ENCODE assay signal across 9 mouse cellular contexts in the genomic region with DNA sequence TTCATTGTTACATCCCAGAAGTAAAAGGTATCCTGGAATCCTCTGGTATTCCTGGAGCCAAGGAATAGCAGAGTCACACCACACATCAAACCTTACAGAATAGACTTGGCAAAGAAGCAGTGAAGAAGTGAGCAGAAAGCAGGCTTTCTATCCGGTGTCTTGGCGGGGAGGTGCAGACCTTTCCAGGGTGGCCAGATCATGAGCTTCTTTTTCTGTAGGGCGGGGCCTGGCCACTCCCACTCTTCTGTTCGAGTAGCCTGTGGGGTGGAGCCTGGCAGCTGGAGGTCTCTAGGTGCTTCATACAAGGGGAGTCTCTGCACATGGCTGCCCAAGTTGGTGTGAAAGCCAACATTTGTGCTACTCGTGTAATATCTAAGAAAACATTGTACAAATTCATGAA. TPM values are rescaled to one million over a fixed set of nuclear protein-coding genes. Genes with fewer than 3 reads are reported as not detected.
DNase-seq lines count a peak whose midpoint lies in the region; ATAC-seq lines count a peak whose summit lies in the region.
"Had no signal": no experiment of that assay in that cellular context is flagged by ENCODE, and none has a peak within 500 bp of the region (broad histone marks: within the 10 kb centered on the region; RNA-seq: fewer than 3 reads in every experiment).

No protein-coding gene starts in this region.

- no peak overlapping the region for H3K4me3 ChIP-seq in liver, embryonic 12.5 days
- H3K4me3 ChIP-seq: midbrain, embryonic 12.5 days had no signal

- H3K4me2 ChIP-seq in liver, embryonic 12.5 days, result peak overlapping the region; percentile 51
- H3K4me2 ChIP-seq: midbrain, embryonic 12.5 days had no signal

- peak; percentile 54 for ATAC-seq in liver, embryonic 12.5 days

- H3K4me1 ChIP-seq in liver, embryonic 12.5 days, result peaks cover 40% of the 10 kb centered on the region

- H3K27me3 ChIP-seq in liver, embryonic 12.5 days (replicated peaks), result no peaks in the 10 kb centered on the region

- DNase-seq in lung, adult 18-20 months, result peak; percentile 41 to 46
- no peak for DNase-seq in lung, postnatal 14 days
- peak; percentile 32 for DNase-seq in adrenal gland, postnatal 14 days
- peak; percentile 14 for DNase-seq in thymus, postnatal 0 days (ENCODE audit: low spot score)
- no peak for DNase-seq in frontal cortex, postnatal 10 days (ENCODE audit: low spot score in 2 of 2)
- DNase-seq in Muller cell, postnatal 12 days (ENCODE audit: inconsistent ontology term), result no peak

- peak overlapping the region; percentile 62; the same call in 1 of the 2 replicates for H3K27ac ChIP-seq in liver, embryonic 12.5 days
- H3K27ac ChIP-seq: kidney, postnatal 0 days; midbrain, embryonic 12.5 days had no signal

- no peaks in the 10 kb centered on the region for H3K9me3 ChIP-seq in liver, embryonic 12.5 days (replicated peaks)
- H3K9me3 ChIP-seq: midbrain, embryonic 12.5 days had no signal

- whole genome bisulfite sequencing in liver, embryonic 12.5 days (ENCODE audit: insufficient replicate concordance), result 9% methylated on average over 5 of the region's 5 CpGs

- H3K9ac ChIP-seq in liver, embryonic 12.5 days, result no peak overlapping the region
- H3K9ac ChIP-seq: midbrain, embryonic 12.5 days had no signal

- H3K36me3 ChIP-seq in liver, embryonic 12.5 days, result peaks cover 21% of the 10 kb centered on the region

RNA-seq across cellular contexts. Expression of gene Anxa7, which starts 1.3 kb away (rescaled TPM):
- total RNA-seq in adrenal gland, postnatal 14 days (2021), result 67.7 and 72.5 TPM in 2 replicates
- polyA plus RNA-seq in liver, embryonic 12.5 days (2016; fragmentation: Nextera tagmentation; extraction: Ambion mirVana), result 49.2 and 51.4 TPM in 2 replicates
- 43.5 and 47.3 TPM in 2 replicates for polyA plus RNA-seq in thymus, postnatal 0 days (2015; fragmentation: Nextera tagmentation; extraction: Ambion mirVana)

RNA-seq across cellular contexts. Expression of gene Mss51, which starts 15.5 kb away (rescaled TPM):
- total RNA-seq in adrenal gland, postnatal 14 days (2021), result 0.74 and 1.1 TPM in 2 replicates
- 0.48 and 0.57 TPM in 2 replicates for polyA plus RNA-seq in liver, embryonic 12.5 days (2016; fragmentation: Nextera tagmentation; extraction: Ambion mirVana)
- 1.4 and 1.9 TPM in 2 replicates for polyA plus RNA-seq in thymus, postnatal 0 days (2015; fragmentation: Nextera tagmentation; extraction: Ambion mirVana)

RNA-seq across cellular contexts. Expression of gene Cfap70, which starts 29.2 kb away (rescaled TPM):
- total RNA-seq in adrenal gland, postnatal 14 days (2021), result 1.1 and 2.0 TPM in 2 replicates
- polyA plus RNA-seq in liver, embryonic 12.5 days (2016; fragmentation: Nextera tagmentation; extraction: Ambion mirVana), result 0.19 and 0.25 TPM in 2 replicates
- 0.07 and 0.27 TPM in 2 replicates for polyA plus RNA-seq in thymus, postnatal 0 days (2015; fragmentation: Nextera tagmentation; extraction: Ambion mirVana)

Comparison
In these comparisons a context has a peak if more than half of its experiments do, and no peak if none do; other contexts are left out.
1. DNase-seq: peak in lung, adult 18-20 months (2 of 2), adrenal gland, postnatal 14 days (single experiment) and thymus, postnatal 0 days (single experiment); none in lung, postnatal 14 days (single experiment), frontal cortex, postnatal 10 days (0 of 2) and Muller cell, postnatal 12 days (single experiment).